Mouse (Mus musculus): ENCODE data around the gene Mob3a.
"Not testable (repeated sequence)": the region's sequence is repeated elsewhere in the genome, so short reads cannot be mapped to it uniquely, and the experiment has no call there.

Gene Mob3a

DNA sequence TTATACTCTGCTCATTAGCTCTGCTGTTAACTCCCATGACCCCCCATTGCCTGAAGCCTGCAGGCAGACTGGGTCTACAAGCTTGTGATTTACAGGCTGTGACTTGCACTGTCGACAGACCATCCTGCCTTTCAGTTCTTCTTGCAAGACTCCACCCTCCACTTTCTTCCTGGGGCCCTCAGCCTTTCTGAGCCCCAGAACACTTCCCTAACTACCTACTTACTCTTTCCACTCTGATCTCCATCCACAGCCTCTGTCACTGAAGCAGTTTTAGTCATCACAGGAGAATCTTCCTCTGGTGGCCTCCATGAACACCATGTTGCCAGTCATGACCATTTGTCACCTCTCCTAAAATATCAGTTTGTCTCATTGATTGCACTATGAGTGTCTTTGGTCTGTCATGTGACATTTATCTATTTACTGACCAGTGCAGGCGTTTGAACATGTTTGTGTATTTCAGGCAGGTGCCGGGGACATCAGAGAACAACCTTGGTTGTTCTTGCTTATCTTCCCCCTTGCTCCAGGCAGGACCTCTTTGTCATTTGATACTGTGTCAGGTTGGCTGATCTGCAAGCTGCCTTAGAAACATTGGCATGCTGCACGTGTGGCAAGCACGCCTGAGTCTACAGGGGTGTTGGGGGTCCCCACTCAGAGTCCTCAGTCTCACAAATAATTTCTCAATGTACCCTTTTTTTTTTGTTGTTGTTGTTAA lies 38.1 kb downstream of the Mob3a start:
- DNase-seq (ENCODE audit: low read depth, low spot score): no peak

DNA sequence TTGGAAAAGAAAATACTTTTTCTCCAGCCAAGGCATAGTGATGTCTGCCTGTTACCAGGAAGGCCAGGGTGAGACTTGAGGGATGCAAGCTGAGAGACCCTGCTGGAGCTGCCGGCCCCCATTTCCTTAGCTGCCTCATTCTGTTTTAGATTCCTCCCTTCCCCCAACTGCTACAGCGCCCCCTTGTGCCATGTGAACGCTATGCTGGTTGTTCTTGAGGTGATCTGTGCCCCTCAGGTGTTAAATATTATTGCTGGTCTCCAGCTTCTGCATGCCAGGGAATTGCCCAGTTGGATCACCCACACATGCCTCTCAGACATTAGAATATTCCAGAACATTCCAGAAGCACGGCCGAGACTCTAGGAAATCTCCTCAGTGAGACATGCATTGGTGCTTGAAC lies 40.6 kb downstream of the Mob3a start:
- DNase-seq (ENCODE audit: low read depth, low spot score): no peak

DNA sequence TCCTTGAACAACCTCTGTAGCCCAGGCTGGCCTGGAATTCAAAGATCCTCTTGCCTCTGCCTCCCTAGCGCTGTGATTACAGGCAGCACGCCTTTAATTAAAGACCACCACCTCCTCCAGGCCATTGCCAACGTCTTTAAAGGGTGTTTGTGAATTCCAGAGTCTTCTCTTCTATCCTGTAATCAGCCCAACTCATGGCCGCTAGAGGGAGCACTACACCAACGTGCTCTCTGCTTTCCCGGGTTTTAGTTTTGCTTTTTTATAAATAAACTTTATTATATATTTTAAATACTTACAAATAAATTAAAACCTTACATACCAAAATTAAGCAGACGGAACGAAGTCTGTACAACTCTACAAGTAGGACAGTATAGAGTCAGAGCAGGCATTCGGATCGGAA lies 42.6 kb downstream of the Mob3a start:
- no peak for DNase-seq (ENCODE audit: low read depth, low spot score)

DNA sequence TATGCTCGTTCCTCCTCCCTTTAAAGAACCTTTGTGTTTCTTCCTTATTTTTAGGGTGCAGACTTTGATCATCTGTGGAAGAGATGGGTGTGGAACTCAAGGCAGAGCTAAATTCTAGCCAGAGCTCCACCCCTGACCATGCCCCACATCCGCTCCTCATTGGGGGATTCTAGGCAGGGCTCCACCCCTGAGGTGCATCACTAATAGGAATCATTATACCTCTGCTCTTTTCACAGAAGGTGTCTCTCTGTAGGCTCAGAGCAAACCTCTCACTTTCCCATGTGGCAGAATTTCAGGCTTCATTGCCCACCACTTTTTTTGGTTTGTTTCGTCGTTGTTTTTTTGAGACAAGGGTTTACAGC lies 43.0 kb downstream of the Mob3a start:
- DNase-seq (ENCODE audit: low read depth, low spot score): no peak

DNA sequence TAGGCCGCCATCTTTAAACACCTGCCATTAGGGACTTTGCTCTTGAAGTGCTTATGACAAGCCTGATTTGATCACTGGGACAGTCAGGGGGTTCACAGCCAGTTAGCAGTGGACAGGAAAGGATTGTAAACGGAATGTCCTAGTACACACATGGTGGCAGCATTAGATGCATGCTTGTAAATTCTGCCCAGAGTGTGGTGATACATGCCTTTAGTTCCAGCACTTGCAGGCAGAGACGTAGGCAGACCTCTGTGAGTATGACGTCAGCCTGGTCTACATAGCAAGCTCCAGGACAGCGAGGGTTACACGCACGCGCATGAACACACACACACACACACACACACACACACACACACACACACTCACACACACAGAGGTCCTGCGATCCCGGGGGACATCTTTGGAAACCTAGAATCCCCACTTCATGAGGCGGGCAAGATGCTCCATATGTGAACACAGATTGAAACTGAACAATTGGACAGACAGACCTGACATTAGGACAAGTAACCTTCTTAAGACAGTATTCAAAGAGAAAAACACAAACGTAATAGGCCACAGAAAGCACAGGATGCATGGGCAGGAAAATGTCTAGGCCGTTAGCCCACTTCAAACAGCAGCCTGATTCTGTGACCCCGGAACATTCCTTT lies 43.5 kb downstream of the Mob3a start:
- DNase-seq (ENCODE audit: low read depth, low spot score): no peak

DNA sequence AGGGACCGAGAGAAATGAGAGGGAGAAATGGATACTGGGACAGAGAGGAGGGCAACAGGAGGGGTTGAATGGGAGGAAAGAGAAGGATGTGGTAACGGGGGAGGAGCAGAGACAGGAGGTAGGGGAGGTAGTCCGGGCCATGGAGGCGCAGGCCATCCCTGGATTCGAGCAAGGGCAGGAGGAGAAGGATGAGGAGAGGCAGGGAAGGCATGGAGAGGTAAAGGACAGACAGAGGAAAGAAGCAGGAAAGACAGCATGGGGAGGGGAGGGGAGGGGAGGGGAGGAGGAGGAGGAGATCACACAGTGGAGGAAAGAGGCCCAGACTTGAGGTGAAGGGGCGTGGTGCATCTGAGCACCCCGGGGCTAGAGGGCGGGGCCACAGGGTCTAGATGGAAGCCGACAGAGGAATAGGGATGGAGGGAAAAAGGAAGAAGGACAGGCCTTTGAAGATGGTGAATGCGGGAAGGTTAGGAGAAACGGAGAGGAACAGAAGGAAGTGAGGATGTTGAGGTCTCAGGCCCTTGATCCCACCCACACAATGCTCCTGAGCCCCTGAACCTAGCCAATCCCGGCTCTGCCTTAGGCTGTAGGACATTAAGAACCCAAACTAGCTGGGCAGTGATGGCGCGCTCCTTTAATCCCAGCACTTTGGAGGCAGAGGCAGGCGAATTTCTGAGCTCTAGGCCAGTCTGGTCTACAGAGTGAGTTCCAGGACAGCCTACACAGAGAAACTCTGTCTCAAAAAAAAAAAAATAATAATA lies 44.7 kb downstream of the Mob3a start, which contains the start of gene Btbd2:
Gene Btbd2, minus strand, starts transcription at position 209 of the 761 bp plus-strand sequence.
- DNase-seq (ENCODE audit: low read depth, low spot score): no peak

DNA sequence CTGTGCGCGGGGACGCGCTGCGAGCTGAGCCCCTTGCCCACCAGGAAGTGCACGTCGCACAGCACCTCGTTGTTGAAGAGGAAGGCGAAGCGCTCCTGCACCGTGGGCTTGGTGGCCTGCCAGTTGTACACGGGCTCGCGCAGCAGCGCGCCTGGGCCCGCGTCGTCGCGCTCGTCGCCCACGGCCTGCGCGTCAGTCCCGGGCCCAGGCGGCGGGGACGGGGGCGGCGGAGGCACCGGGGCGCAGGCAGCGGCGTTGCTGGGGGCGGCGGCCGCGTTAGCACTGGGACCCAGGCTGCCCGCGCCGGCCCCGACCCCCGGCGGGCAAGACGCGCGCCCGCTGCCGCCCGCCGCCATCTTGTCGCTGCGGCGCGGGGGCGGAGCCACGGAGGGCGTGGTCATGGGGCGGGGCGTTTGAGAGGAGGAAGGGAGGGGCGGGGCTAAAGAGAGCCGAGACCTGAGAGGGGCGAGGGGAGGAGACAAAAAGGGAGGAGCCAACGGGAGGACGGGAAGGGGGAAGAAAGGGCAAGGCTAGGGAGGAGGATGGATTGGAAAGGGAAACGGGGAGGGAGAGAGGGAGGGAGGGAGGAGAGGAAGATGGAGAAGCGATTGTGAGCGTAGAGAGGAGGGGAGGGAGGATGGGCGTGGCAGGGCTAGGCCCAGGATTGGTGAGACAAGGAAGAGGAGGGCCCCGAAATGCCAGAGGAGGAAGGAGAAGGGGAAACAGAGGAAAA lies 45.5 kb downstream of the Mob3a start:
- peak; percentile 99 for DNase-seq (ENCODE audit: low read depth, low spot score)

DNA sequence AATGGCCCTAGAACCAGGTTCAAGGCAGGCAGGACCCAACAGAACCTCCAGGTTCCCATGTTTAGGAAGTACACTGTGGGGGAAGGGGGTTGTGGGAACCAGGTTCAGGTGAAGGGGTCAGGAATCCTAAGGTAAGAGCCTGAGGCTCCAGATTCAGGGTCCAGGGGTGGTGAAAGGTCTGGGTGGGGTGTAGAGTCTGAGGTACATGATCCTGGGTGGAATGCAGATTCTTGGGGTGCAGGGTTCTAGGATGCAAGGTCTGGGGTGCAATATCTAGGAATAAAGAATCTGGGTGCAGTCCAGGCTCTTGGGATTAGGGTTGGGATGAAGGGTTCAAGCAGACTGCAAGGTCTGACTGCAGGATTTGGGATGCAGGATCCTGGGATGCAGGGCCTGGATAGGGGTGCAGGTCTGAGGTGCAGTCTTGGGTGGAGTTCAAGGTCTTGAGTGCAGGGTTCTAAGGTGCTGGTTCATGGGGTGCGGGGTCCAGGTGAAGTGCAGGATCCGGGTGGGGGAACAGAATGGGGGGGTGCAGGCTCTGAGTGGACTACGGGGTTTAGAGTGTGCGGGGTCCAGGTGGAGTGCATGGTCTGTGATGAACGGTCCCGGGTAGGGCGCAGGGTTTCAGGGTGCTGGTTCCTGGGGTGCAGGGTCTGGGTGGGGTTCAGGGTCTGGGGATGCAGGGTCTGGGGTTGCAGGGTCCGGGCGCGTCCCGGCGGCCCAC lies 46.2 kb downstream of the Mob3a start:
- DNase-seq (ENCODE audit: low read depth, low spot score): no peak

DNA sequence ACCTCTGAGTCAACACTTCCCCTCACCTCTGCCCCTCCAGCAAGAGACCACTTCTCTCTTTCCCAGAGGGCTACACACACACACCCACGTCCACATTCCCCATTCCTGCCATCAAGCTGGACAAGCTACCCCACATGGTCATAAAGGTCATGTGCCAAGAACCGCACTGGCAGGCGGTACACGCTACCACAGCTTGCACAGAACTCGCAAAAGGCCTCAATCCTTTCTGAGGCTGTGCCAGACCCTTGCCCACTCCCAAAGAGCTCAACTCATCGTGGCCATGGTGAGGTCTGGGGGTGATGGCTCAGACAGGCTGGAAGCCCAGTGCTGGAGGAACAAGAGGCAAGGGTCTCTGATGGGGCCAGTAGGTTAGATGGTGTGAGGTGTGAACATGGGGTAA lies 46.9 kb downstream of the Mob3a start:
- no peak for DNase-seq (ENCODE audit: low read depth, low spot score)

DNA sequence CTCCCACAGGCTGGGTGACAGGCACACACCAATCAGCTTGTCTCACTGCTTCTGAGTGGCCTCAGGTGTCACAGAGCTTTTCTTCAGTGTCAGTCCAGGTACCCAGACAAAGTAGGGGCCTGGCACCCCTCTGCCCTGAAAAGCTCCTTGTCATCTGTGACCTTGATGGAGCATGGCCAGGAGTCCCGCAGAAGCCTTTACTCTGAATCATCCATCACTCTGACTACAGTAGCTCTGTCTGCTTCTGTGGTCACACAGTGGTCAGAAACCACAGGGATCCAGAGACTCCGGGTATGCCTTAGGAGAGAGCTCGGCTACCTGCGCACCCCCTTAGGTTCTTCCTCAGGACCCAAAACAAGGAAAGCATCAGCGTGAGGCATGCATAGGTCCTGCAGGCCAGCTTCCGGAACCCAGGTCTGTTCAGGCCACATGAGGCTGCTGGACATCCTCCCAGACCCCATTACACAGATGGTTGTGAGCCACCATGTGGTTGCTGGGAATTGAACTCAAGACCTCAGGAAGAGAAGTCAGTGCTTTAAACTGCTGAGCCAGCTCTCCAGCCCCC lies 48.5 kb downstream of the Mob3a start:
- no peak for DNase-seq (ENCODE audit: low read depth, low spot score)

DNA sequence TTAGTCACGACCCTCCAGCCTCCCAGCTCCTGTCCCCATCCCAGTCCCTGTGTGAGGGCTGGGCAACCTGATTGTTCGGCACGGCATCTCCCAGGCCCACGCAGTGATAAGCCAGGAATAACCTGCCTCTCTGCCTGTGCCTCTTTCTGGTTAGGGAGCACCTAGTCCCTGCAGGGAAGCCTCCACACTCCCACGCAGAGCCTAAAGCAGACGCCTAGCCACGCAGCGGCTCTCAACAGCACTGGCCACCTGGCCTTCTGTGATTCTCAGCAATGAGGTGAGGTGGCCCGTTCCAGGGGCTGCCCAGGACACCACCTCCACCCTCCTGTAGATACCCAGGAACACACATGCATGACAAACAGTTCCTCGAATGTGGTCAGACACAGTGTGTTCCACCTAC lies 51.4 kb downstream of the Mob3a start:
- no peak for DNase-seq (ENCODE audit: low read depth, low spot score)

DNA sequence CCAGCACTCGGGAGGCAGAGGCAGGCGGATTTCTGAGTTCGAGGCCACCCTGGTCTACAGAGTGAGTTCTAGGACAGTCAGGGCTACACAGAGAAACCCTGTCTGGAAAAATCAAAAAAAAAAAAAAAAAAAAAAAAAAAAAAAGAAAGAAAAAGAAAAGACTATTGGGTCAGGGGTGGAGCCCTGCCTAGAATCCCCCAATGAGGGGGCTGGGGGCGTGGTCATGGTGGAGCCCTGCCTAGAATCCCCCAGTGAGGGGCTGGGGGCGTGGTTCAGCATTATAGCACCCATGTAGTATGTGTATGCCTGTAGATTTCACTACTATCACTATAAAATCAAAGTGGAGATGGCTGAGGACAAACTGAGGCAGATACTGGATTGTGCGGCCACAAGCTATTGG lies 51.9 kb downstream of the Mob3a start:
- not testable (repeated sequence) for DNase-seq (ENCODE audit: low read depth, low spot score)

DNA sequence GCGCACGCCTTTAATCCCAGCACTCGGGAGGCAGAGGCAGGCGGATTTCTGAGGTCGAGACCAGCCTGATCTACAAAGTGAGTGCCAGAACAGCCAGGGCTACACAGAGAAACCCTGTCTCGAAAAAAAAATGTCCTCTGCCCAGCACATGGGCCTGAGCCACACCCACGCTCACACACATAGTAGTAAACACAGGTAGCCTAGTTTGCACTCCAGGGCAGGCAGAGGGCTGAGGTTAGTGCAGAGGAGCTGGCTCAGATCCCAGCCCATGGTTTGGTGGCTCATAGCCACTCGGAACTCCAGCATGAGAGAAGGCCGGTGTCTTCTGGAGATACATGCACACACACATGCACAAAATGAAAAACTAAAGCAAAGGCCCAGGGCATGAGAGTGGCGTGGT lies 54.8 kb downstream of the Mob3a start:
- no peak for DNase-seq (ENCODE audit: low read depth, low spot score)

DNA sequence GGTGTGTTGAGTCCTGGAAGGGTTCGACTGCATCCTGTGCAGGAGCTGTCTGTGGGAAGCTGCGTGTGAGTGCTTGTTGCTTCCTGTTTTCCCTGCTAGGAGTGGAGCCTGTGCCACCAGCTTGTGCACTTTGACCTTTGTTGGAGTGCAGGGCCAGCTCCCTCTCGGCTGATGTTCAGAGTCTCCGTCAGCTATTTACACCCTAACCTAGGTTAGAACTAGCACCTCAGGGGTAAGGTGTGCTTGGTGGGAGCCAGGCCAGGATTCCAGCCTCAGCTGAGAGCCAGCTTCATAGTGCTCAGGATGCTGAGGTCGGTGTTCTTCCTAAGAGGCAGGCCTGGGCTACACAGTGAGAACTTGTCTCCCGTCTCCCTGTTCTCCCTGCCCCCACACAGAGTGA lies 66.4 kb downstream of the Mob3a start:
- no peak for DNase-seq (ENCODE audit: low read depth, low spot score)

All from telencephalon, adult 2 months (tissue).